ENCODE assay signal across 8 mouse cellular contexts in genomic region chrX:11735516-11736170, GRCm38 (mm10).
DNase-seq lines count a peak whose midpoint lies in the region; ATAC-seq and TF ChIP-seq lines count a peak whose summit lies in the region.

No protein-coding gene starts in this region.

- DNase-seq in layer of hippocampus, adult 9-11 months: peak; percentile 20
- DNase-seq in layer of hippocampus, adult 2 months (ENCODE audit: low spot score in 2 of 2): no peak
- DNase-seq in cerebellum, adult 9-10 months: peak; percentile 81
- DNase-seq in heart, adult 8-10 months (ENCODE audit: low spot score): peak; percentile 64
- DNase-seq in kidney, adult 9 months: peak; percentile 89
- DNase-seq in lung, postnatal 0 days (ENCODE audit: low spot score): peak; percentile 32
- DNase-seq in stomach, postnatal 0 days (ENCODE audit: low spot score): peak; percentile 54
- DNase-seq in thymus, postnatal 10 days (ENCODE audit: low spot score in 2 of 2): no peak

- H3K27ac ChIP-seq in layer of hippocampus, adult 2 months: no peak overlapping the region
- no peak overlapping the region for H3K27ac ChIP-seq in lung, postnatal 0 days (ENCODE audit: low read length)
- H3K27ac ChIP-seq in stomach, postnatal 0 days (replicated peaks): no peak overlapping the region

- no peak overlapping the region for H3K4me3 ChIP-seq in layer of hippocampus, adult 2 months
- H3K4me3 ChIP-seq in lung, postnatal 0 days (ENCODE audit: low read depth, low read length): no peak overlapping the region
- no peak overlapping the region for H3K4me3 ChIP-seq in stomach, postnatal 0 days (ENCODE audit: low read depth, low read length)

- H3K4me2 ChIP-seq in lung, postnatal 0 days (replicated peaks; ENCODE audit: low read depth, low read length): no peak overlapping the region
- H3K4me2 ChIP-seq in stomach, postnatal 0 days (replicated peaks; ENCODE audit: low read depth): no peak overlapping the region

- ATAC-seq in lung, postnatal 0 days: peak; percentile 62
- 0 out of 2 replicates have a peak, but pooled peaks have one; percentile 45 for ATAC-seq in stomach, postnatal 0 days (ENCODE audit: low FRiP score, low TSS enrichment)

- no peaks in the 10 kb centered on the region for H3K36me3 ChIP-seq in lung, postnatal 0 days (ENCODE audit: insufficient read depth, low read length)
- no peaks in the 10 kb centered on the region for H3K36me3 ChIP-seq in stomach, postnatal 0 days (ENCODE audit: control insufficient read depth, insufficient read depth, low read length)

- WGBS in lung, postnatal 0 days: 42% methylated on average over 17 of the region's 17 CpGs
- 27% methylated on average over 17 of the region's 17 CpGs for WGBS in stomach, postnatal 0 days

- no peak for TF ChIP-seq CTCF in layer of hippocampus, adult 2 months (conservative IDR thresholded peaks at IDR 0.05)
- TF ChIP-seq CTCF in lung, postnatal 0 days (IDR thresholded peaks at IDR 0.05): no peak
- TF ChIP-seq CTCF in stomach, postnatal 0 days (IDR thresholded peaks at IDR 0.05; ENCODE audit: low read depth): no peak

- no peak for TF ChIP-seq EP300 in lung, postnatal 0 days (IDR thresholded peaks at IDR 0.05)
- no peak for TF ChIP-seq EP300 in stomach, postnatal 0 days (optimal IDR thresholded peaks at IDR 0.05)

- H3K4me1 ChIP-seq in lung, postnatal 0 days (ENCODE audit: insufficient read depth, low read depth, low read length): no peaks in the 10 kb centered on the region
- no peaks in the 10 kb centered on the region for H3K4me1 ChIP-seq in stomach, postnatal 0 days (replicated peaks; ENCODE audit: control insufficient read depth, insufficient read depth)

- no peaks in the 10 kb centered on the region for H3K27me3 ChIP-seq in lung, postnatal 0 days (replicated peaks; ENCODE audit: insufficient read depth, low read length)
- no peaks in the 10 kb centered on the region for H3K27me3 ChIP-seq in stomach, postnatal 0 days (ENCODE audit: control insufficient read depth, insufficient read depth, low read length)

- H3K9ac ChIP-seq in lung, postnatal 0 days (replicated peaks; ENCODE audit: low read depth): no peak overlapping the region
- H3K9ac ChIP-seq in stomach, postnatal 0 days (ENCODE audit: low read length): no peak overlapping the region

- H3K9me3 ChIP-seq in lung, postnatal 0 days (ENCODE audit: low read length): no peaks in the 10 kb centered on the region
- no peaks in the 10 kb centered on the region for H3K9me3 ChIP-seq in stomach, postnatal 0 days (ENCODE audit: control insufficient read depth, low read length)

Comparison
In these comparisons a context has a peak if more than half of its experiments do, and no peak if none do; other contexts are left out.
1. DNase-seq: peak in layer of hippocampus, adult 9-11 months (single experiment), cerebellum, adult 9-10 months (single experiment), heart, adult 8-10 months (single experiment), kidney, adult 9 months (single experiment), lung, postnatal 0 days (single experiment) and stomach, postnatal 0 days (single experiment); none in layer of hippocampus, adult 2 months (0 of 2) and thymus, postnatal 10 days (0 of 2).